Mouse (Mus musculus): ENCODE measurements around the gene Gm10134. TPM values are rescaled to one million over a fixed set of nuclear protein-coding genes. Genes with fewer than 3 reads are reported as not detected.
"Not testable (repeated sequence)": the region's sequence is repeated elsewhere in the genome, so short reads cannot be mapped to it uniquely, and the experiment has no call there.

The Gm10134 gene
- total RNA-seq, 2 experiments from 2014 or later = 3.4 to 5.2 TPM

- no peak for DNase-seq (ENCODE audit: low spot score in 2 of 2)
These were observed 1.2 kb upstream of the Gm10134 start for GRCm38 (mm10) chr2:28504676-28505075.

DNA sequence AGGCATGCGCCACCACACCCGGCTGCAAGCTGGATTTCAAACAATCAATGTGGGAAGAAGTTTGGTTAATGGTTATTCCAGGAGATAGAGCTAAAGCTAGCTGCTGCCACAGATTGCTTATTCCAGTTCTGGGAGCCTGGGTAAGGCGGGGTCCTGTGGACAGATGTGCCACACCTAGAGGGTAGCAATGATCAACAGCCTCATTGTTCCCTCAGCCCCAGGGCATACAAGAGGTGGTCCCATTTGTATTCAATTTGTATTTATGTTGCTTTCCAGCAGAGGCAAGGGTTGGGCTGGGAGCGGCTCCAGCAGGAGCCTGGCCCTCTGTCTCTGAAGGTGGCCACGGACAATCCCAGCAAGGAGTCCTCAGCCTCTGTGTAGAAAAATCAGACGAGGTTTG lies 396 bp downstream of the Gm10134 start:
- DNase-seq (ENCODE audit: low spot score in 2 of 2) = no peak

DNA sequence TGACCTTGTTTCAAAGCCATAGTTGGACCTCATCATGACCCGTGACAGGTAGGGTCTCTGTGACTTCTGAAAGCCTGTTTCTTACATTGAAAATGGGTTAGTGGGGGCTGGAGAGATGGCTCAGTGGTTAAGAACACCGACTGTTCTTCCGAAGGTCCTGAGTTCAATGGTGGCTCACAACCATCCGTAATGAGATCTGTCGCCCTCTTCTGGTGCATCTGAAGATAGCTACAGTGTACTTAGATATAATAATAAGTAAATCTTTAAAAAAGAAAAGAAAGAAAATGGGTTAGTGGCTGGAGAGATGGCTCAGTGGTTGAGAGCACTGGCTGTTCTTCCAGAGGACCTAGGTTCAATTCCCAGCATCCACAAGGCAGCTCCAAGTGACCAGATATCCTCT lies 5.7 kb downstream of the Gm10134 start:
- DNase-seq (ENCODE audit: low spot score in 2 of 2) = not testable (repeated sequence)

GRCm38 (mm10) chr2:28512798-28513401 lies 7.0 kb downstream of the Gm10134 start, which contains the start of gene Ralgds:
TSS of gene Ralgds (plus strand) at chr2:28513125.
- no peak for DNase-seq (ENCODE audit: low spot score in 2 of 2)

GRCm38 (mm10) chr2:28513431-28514370 lies 7.8 kb downstream of the Gm10134 start:
- DNase-seq (ENCODE audit: low spot score in 2 of 2) = no peak

DNA sequence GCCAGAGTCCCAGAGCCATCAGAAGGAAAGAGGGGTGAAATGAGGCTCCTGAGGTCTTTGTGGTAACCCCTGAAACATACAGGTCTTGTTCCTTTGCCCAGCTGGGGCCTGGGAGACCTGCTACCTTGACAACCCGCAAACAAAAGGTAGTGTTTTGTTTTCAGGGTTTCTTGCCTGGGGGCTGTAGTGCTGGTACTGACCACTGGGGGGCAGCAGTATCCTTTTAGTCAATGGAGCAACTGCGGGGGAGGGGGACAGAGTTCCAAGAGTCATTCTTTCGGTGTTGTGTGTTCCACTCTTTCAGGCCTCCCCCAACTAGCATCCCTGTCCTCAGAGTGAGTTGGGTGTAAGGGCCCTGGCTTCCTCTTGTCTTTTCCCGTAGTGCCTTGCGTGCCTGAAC lies 8.6 kb downstream of the Gm10134 start:
- peak; percentile 68 to 70 for DNase-seq (ENCODE audit: low spot score in 2 of 2)

DNA sequence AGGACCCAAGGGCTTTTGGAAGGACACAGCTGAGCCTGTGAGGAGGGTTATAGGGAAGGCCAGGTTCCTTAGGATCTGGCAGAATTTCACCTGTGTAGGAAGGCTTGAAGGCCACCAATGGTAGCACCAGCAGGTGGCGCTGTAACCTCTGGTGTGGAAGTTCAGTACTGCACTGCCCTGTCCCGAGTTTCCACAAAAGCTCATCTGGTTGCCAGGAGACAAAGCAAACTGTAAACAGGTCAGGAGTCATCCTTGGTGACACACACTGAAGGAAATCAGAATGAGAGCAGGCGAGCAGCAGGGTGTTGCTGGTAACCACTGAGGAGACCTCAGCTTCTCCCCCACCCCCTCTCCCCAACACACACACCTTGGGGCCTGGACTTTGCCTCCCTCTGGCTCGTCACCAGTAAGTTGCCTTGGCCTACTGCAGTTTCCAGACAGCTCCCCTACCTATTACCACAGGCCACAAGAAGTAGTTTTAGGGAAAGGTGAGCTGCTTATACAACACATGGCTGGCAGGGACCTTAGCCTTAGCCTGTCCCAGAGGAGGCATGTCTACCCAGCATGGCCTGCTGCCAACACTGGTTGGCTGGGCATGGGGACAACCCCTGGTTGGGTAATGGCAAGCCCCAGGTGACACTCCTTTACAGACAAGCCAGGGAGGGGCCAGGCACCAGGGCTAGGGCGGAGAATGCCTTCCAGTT lies 11.5 kb downstream of the Gm10134 start:
- peak; percentile 60 to 72 for DNase-seq (ENCODE audit: low spot score in 2 of 2)

GRCm38 (mm10) chr2:28518231-28518630 lies 12.3 kb downstream of the Gm10134 start:
- DNase-seq (ENCODE audit: low spot score in 2 of 2) = no peak

GRCm38 (mm10) chr2:28520581-28520980 lies 14.7 kb downstream of the Gm10134 start:
- DNase-seq (ENCODE audit: low spot score in 2 of 2) = no peak

DNA sequence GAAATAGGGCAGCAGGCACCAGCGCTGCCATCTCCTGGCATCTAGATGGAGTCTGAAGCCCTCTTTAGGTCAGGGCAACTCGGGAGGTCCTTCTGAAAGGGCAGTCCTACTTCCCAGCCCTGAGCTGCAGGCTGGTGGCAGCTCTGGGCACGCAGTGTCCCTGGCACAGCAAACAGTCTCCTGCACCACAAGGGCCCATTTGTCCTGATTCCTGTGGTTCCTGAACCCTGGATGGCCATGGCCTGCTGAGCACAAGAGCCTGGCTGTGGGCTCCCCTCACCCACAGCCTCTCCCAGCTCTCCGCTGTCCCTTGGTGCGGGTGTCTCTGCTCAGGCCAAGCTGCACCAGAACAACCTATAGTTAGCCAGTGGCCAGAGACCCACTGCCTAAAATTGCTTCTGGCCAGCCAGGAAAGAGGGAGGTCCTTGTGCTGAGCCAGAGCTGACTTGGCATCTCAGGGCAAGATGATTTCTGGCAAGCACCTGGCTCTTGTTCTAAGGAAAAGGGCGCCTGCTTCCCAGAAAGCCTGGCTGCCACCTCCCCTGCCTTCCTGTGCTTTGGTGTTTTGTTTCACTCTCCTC lies 15.8 kb downstream of the Gm10134 start:
- DNase-seq (ENCODE audit: low spot score in 2 of 2) = no peak

DNA sequence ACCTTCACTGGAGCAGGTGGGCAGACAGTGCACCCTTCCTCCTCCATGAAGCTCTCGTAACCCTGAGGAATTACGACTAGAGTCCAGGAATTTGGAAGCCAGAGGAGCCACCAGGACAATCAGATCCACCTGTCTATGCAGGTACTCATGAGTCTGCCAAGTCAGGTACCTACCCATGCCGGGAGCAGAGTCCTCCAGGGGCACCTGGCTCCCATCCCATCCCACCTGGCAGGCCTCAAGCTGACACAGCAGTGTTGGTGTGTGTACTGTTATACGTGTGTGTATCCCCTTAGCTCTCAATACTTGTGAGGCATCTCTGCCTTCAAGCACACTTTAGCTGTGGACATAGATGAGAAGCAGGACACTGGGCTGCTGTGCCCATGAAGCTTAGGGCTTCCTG lies 16.3 kb downstream of the Gm10134 start:
- DNase-seq (ENCODE audit: low spot score in 2 of 2) = no peak

- peak; percentile 50 to 81 for DNase-seq (ENCODE audit: low spot score in 2 of 2)
These were observed 17.8 kb downstream of the Gm10134 start for GRCm38 (mm10) chr2:28523643-28524117.

DNA sequence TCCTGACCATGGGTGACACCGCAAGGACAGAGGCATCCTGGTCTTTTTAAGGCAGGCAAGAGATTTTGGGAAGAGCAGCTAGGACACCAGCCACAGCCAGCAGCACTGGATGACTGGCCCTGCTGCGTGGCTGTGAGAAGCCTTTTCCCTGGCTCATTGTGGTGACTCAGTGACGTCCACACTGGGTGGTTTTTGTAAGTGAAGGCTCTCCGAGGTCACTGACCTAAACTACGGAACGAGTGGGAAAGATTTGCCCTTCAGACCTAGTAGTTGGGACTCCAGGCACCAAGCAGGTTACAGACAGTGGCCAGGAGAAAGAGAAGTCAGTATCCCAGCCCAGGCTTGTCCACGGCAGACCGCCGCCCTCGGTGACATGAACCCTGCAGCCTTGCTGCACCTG lies 18.5 kb downstream of the Gm10134 start:
- no peak for DNase-seq (ENCODE audit: low spot score in 2 of 2)

DNA sequence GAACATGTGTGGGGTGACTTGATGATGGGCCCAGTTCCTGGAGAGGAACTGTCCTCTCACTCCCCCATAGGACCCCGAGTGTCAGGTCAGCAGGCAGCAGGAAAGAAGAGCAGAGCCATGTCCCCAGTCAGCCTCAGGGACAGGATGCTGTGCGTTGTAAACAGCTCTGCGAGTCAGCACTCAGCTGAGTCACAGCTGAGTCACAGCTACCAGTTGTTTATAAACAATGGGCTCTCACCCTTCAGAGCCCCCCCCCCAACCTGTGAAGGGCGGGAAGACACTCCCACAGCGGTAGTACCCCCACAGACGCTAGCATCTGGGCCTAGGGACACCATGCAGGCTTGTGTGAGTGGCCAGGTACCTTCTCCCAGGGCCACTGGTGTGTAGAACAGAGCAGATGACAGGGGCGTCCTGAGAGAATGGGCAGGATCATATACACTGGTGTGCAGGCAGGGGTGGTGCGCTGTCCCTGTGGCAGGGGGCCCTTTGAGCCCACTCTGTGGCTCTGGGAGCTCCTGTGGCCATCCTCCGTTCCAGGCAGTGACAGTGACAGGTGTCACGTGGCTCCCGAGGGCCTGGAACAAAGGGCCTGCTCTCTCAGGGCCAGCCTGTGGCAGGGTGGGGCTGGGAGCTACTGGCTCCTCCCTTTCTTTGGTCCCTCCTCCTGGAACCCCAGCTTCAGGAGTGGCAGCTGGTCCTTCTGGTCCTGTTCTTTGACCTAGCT lies 19.5 kb downstream of the Gm10134 start:
- peak in 1 of 2 experiments; percentile 33 for DNase-seq (ENCODE audit: low spot score in 2 of 2)

DNA sequence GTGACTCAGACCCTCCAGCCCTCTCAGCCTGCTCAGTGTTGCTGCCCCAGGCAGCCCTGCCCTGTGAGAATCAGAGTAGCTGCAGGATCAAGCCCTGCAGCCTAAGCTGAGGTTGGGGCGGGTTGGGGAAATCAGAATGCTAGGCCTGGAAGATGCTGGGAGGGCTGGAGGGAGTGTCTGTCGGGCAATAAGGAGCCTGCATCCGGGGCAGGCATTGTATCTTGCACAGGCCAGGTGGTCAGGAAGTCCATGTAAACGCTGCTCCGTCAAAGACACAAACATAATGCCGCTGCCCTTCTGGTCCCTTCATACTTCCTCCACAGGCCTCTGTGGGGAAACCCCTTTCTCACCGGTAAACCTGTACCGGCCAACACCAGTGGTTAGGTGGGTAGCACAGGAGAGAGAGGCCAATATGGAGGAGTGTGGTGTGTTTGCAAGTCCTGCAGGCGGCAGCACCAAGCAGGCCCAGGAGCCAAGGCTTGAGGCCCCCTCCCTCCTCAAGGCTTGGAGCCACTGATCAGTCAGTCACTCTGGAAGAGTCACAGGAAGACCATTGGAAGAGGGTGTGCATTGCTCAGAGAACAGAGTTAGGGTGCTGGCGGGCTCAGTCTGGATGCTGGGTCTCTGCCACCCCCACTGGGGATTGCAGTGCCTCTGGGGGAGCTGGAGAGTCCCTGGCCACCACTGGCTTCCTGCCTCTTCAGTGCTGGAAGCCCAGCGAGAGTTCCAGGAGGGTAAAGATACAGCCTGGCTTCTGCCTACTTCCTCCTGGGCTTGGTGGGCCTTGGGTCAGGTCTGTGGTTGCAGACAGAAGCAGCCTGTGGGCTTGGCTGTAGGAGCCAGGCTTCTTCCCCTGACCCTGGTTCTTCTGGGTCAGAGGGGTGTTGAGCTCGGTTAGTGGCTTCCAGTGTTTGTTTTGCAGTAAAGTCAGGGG lies 20.3 kb downstream of the Gm10134 start:
- DNase-seq (ENCODE audit: low spot score in 2 of 2) = no peak

- DNase-seq (ENCODE audit: low spot score in 2 of 2) = no peak
These were observed 21.8 kb downstream of the Gm10134 start for GRCm38 (mm10) chr2:28527436-28528353.

DNA sequence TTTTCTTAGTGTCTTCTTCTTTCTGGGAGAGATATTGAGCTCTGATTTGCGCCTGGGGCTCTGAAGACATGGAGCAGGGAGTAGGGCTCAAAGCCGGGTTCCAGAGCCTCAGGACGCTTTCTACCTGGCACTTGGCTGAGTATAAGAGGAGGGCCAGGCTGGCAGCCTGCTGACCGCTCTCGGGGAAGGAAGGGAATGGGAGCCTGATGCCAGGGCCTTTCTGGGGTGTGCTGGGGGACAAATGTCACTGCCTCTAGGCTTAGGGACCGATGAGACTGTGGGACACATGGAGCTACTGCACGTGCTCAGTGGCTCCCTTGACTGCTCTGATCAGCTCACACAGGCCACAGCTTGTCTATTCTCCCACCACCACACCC lies 22.4 kb downstream of the Gm10134 start:
- no peak for DNase-seq (ENCODE audit: low spot score in 2 of 2)

- DNase-seq (ENCODE audit: low spot score in 2 of 2) = no peak
These were observed 24.0 kb downstream of the Gm10134 start for GRCm38 (mm10) chr2:28529856-28530255.

Measured in adrenal gland, postnatal 4 days (tissue).